Mouse (Mus musculus): ENCODE data around the gene P2ry1.

DNA sequence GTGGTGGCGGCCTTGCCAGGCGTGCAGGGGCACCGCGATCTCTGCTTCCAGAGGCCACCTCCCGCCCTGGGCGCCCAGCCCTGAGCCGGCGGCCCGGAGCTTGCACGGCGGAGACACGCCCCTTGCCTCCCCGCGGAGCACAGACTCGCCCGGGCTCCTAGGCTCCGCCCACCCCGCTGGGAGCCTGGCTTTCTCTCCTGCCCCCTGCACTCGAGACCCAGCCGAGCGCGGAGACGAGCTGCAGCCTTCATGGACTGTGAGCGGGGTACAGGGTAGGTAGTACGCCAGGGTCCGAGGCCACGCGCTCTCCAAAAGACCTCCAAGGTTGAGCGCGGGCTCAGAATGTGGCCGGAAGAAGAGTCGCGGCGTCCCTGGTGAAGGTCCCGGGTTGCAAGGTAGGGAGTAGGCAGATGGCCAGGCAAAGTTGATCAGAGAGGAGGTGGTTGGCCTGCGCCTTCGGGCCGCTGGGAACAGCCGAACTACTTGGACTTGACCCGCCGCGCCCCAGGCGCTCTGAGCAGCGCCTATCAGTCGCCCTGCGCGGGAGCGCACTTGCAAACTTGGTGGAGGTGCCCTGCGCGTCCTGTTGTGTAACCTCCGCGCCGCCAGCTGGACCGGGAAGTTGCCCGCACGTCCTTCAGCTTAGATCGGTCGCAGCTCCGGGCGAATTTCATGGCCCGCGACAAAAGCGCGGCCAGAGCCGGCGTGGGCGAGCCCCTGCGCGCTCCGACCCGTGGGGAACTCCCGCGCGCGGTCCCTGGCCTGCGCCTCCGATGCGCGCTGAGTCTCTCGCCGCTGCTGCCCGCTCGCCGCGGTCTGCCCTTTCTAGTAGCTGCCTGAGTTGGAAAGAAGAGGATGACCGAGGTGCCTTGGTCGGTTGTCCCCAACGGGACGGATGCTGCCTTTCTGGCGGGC lies at the start of gene P2ry1:
- no peak for TF ChIP-seq CTCF (IDR thresholded peaks at IDR 0.05; ENCODE audit: insufficient read depth, low read depth, low read length)
- no peak for TF ChIP-seq POLR2A (IDR thresholded peaks at IDR 0.05; ENCODE audit: insufficient read depth, low read depth, low read length)

Measured in olfactory bulb, adult 2 months (tissue).